ENCODE assay signal across 14 mouse cellular contexts in genomic region chr7:81656635-81657034, GRCm38 (mm10). TPM values are rescaled to one million over a fixed set of nuclear protein-coding genes. Genes with fewer than 3 reads are reported as not detected.
A peak's percentile ranks its signal among the peaks of the same experiment; 100 is the strongest.
DNase-seq lines count a peak whose midpoint lies in the region; ATAC-seq and TF ChIP-seq lines count a peak whose summit lies in the region.
"Had no signal": no experiment of that assay in that cellular context is flagged by ENCODE, and none has a peak within 500 bp of the region (broad histone marks: within the 10 kb centered on the region; RNA-seq: fewer than 3 reads in every experiment).

No protein-coding gene starts in this region.

- TF ChIP-seq CTCF in hindbrain, postnatal 0 days (IDR thresholded peaks at IDR 0.05; ENCODE audit: low read depth): peak; percentile 24; the same call in 1 of the 2 replicates
- no peak for TF ChIP-seq CTCF in olfactory bulb, adult 2 months (IDR thresholded peaks at IDR 0.05; ENCODE audit: insufficient read depth, low read depth, low read length)

- DNase-seq in embryo, embryonic 10 days (ENCODE audit: low spot score): peak; percentile 45
- no peak for DNase-seq in embryo, embryonic 9.5 days (ENCODE audit: extremely low spot score)
- peak; percentile 52 for DNase-seq in hindbrain, postnatal 0 days (ENCODE audit: low spot score)
- DNase-seq in right cerebral cortex, postnatal 36 days (ENCODE audit: low spot score in 2 of 2): no peak
- DNase-seq: heart, postnatal 36 days; kidney, postnatal 4 days; thymus, postnatal 36 days had no signal

- TF ChIP-seq POLR2A in olfactory bulb, adult 2 months (IDR thresholded peaks at IDR 0.05; ENCODE audit: insufficient read depth, low read depth, low read length): no peak

- H3K4me2 ChIP-seq in midbrain, embryonic 13.5 days (replicated peaks): no peak overlapping the region
- H3K4me2 ChIP-seq in midbrain, embryonic 15.5 days: no peak overlapping the region
- no peak overlapping the region for H3K4me2 ChIP-seq in hindbrain, postnatal 0 days (ENCODE audit: low read depth, low read length)
- H3K4me2 ChIP-seq: lung, embryonic 15.5 days had no signal

- H3K4me3 ChIP-seq in midbrain, embryonic 13.5 days (replicated peaks): no peak overlapping the region
- H3K4me3 ChIP-seq in midbrain, embryonic 15.5 days: no peak overlapping the region
- H3K4me3 ChIP-seq in hindbrain, postnatal 0 days (ENCODE audit: low read length): no peak overlapping the region
- no peak overlapping the region for H3K4me3 ChIP-seq in olfactory bulb, adult 2 months (ENCODE audit: insufficient read depth, low read depth, low read length)
- H3K4me3 ChIP-seq: heart, embryonic 10.5 days; lung, embryonic 15.5 days had no signal

- WGBS in midbrain, embryonic 13.5 days: 48% methylated on average over 8 of the region's 8 CpGs
- WGBS in midbrain, embryonic 15.5 days: 46% methylated on average over 8 of the region's 8 CpGs
- 32% methylated on average over 8 of the region's 8 CpGs for WGBS in hindbrain, postnatal 0 days
- WGBS in olfactory bulb, adult 2 months: 72% methylated on average over 8 of the region's 8 CpGs

- H3K9ac ChIP-seq in midbrain, embryonic 13.5 days (replicated peaks): no peak overlapping the region
- no peak overlapping the region for H3K9ac ChIP-seq in midbrain, embryonic 15.5 days
- no peak overlapping the region for H3K9ac ChIP-seq in hindbrain, postnatal 0 days (replicated peaks; ENCODE audit: low read length)
- H3K9ac ChIP-seq: lung, embryonic 15.5 days had no signal

- H3K4me1 ChIP-seq in midbrain, embryonic 13.5 days (replicated peaks): peaks cover 46% of the 10 kb centered on the region
- H3K4me1 ChIP-seq in midbrain, embryonic 15.5 days: peaks cover 29% of the 10 kb centered on the region
- H3K4me1 ChIP-seq in hindbrain, postnatal 0 days (ENCODE audit: insufficient read depth, low read length): peaks cover 45% of the 10 kb centered on the region
- H3K4me1 ChIP-seq in olfactory bulb, adult 2 months (ENCODE audit: control insufficient read depth, insufficient read depth, low read length): peaks cover 27% of the 10 kb centered on the region

- no peaks in the 10 kb centered on the region for H3K36me3 ChIP-seq in midbrain, embryonic 13.5 days
- H3K36me3 ChIP-seq in midbrain, embryonic 15.5 days (replicated peaks): no peaks in the 10 kb centered on the region
- no peaks in the 10 kb centered on the region for H3K36me3 ChIP-seq in hindbrain, postnatal 0 days (ENCODE audit: insufficient read depth, low read length)
- H3K36me3 ChIP-seq: lung, embryonic 15.5 days had no signal

- ATAC-seq in midbrain, embryonic 13.5 days: 0 out of 2 replicates have a peak, but pooled peaks have one; percentile 27
- no peak for ATAC-seq in midbrain, embryonic 15.5 days (replicated peaks)
- 0 out of 2 replicates have a peak, but pooled peaks have one; percentile 18 for ATAC-seq in hindbrain, postnatal 0 days
- no peak for ATAC-seq in inflammation-experienced regulatory T-cells, adult 6 months
- ATAC-seq: Patski had no signal

- H3K27me3 ChIP-seq in midbrain, embryonic 13.5 days: no peaks in the 10 kb centered on the region
- no peaks in the 10 kb centered on the region for H3K27me3 ChIP-seq in midbrain, embryonic 15.5 days (replicated peaks)
- H3K27me3 ChIP-seq in hindbrain, postnatal 0 days (ENCODE audit: insufficient read depth, low read length): no peaks in the 10 kb centered on the region
- H3K27me3 ChIP-seq: lung, embryonic 15.5 days; Patski had no signal

- H3K27ac ChIP-seq in midbrain, embryonic 13.5 days: peak overlapping the region; percentile 35
- no peak overlapping the region for H3K27ac ChIP-seq in midbrain, embryonic 15.5 days
- H3K27ac ChIP-seq in hindbrain, postnatal 0 days: peak overlapping the region; percentile 63
- peak overlapping the region; percentile 27; the same call in 1 of the 2 replicates for H3K27ac ChIP-seq in olfactory bulb, adult 2 months (ENCODE audit: insufficient read depth, low read depth, low read length)
- H3K27ac ChIP-seq: heart, embryonic 10.5 days; lung, embryonic 15.5 days had no signal

- H3K9me3 ChIP-seq in midbrain, embryonic 13.5 days: no peaks in the 10 kb centered on the region
- no peaks in the 10 kb centered on the region for H3K9me3 ChIP-seq in midbrain, embryonic 15.5 days
- no peaks in the 10 kb centered on the region for H3K9me3 ChIP-seq in hindbrain, postnatal 0 days (ENCODE audit: low read length)
- H3K9me3 ChIP-seq: heart, embryonic 10.5 days; lung, embryonic 15.5 days had no signal

RNA-seq across cellular contexts. Expression of gene Homer2, which starts 50.7 kb away (rescaled TPM):
- 15.4 and 16.4 TPM in 2 replicates for polyA plus RNA-seq in midbrain, embryonic 13.5 days (2015; fragmentation: Nextera tagmentation; extraction: Ambion mirVana)
- polyA plus RNA-seq in midbrain, embryonic 15.5 days (2015; fragmentation: Nextera tagmentation; extraction: Ambion mirVana): 21.8 and 24.6 TPM in 2 replicates
- total RNA-seq in hindbrain, postnatal 0 days (2014; rRNA removed): 30.3 and 37.6 TPM in 2 replicates
- 44.4 and 46.0 TPM in 2 replicates for polyA plus RNA-seq in hindbrain, postnatal 0 days (2015; fragmentation: Nextera tagmentation; extraction: Ambion mirVana)
- polyA plus RNA-seq in olfactory bulb, adult 2 months (2012; ENCODE audit: insufficient read depth, insufficient read length, low replicate concordance, missing spikeins): not detected in 2 replicates
- under 1 TPM in 1 of 3 experiments, not detected in 2; 0.47 TPM for polyA plus RNA-seq in inflammation-experienced regulatory T-cells, adult 6 months (2017; shearing (Covaris generic))

Comparison
In these comparisons a context has a peak if more than half of its experiments do, and no peak if none do; other contexts are left out.
1. DNase-seq: peak in embryo, embryonic 10 days (single experiment) and hindbrain, postnatal 0 days (single experiment); none in embryo, embryonic 9.5 days (single experiment) and right cerebral cortex, postnatal 36 days (0 of 2).
2. ATAC-seq: peak in midbrain, embryonic 13.5 days (single experiment) and hindbrain, postnatal 0 days (single experiment); none in midbrain, embryonic 15.5 days (single experiment) and inflammation-experienced regulatory T-cells, adult 6 months (single experiment).